Mouse (Mus musculus) duodenum, adult 2 months (tissue): Measurements from ENCODE around the gene Ttl. TPM values are rescaled to one million over a fixed set of nuclear protein-coding genes. Genes with fewer than 3 reads are reported as not detected.

Experiments used
- polyA plus RNA-seq: library from polyadenylated mRNA; depleted of rRNA; stranded (reverse); fragments of >200 nt; gene quantifications from 2 replicates; pipeline ENCODE4 v1.2.3, GENCODE M21; 2012; ENCODE audit warnings: low replicate concordance; rRNA removed

The Ttl gene
- 1.00 and 2.2 TPM in 2 replicates for polyA plus RNA-seq

DNA sequence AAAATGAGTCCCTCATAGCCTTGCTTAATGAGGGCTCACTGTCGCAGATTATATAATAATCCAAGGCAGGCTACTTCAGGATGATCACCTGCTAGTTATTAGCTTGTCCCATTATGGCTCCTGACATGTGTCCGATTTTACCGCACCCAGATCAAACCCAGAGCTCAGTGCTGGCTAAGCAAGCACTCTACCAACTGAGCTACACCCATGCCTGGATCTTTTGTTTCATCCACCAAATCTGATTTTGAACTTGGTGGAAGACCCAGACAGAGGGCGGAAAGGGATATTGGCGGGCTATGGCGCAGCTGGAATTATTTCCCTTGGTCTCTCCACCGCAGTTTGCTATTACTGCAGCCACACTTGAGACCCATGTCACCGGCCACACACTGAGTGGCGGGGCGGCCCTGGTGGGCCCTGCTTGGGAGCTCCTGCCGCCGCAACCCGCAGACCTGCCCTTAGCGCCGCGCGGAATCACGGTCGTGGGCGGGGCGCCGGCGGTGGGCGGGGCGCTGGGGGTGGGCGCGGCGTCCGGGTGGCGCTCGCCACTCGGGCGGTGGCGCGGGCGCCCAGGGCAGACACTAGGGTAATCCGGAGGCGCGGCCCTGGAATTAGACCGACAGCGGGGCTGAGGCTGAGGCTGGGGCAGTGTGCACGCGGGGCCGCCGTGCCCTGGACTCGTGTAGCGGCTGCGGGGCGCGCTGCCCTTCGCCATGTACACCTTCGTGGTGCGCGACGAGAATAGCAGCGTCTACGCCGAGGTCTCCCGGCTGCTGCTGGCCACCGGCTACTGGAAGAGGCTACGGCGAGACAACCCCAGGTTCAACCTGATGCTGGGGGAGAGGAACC lies at the start of gene Ttl:
TSS of gene Ttl (plus strand) at position 506 of the 846 bp plus-strand sequence.

DNA sequence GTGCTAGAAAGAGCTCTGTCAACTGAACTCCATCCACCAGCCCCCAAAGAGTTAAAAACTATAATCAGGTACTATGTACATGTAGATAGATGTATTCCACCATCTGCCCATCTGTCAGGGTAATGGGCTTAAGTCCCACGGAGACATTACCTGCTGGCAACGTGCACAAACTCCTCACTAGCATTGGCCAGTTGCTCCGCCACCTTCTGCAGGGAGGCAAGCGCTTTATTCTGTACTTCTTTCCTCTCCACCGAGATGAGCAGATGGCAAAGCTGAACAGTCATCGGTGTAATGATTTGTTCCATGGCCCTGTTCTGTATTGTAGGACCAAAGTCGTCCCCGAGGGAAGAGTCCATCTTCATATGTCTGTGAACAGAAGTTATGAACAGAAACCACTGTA lies 17.9 kb upstream of the Ttl start, which contains the start of gene Vinac1:
TSS of gene Vinac1 (minus strand) at position 362 of the 400 bp plus-strand sequence.

DNA sequence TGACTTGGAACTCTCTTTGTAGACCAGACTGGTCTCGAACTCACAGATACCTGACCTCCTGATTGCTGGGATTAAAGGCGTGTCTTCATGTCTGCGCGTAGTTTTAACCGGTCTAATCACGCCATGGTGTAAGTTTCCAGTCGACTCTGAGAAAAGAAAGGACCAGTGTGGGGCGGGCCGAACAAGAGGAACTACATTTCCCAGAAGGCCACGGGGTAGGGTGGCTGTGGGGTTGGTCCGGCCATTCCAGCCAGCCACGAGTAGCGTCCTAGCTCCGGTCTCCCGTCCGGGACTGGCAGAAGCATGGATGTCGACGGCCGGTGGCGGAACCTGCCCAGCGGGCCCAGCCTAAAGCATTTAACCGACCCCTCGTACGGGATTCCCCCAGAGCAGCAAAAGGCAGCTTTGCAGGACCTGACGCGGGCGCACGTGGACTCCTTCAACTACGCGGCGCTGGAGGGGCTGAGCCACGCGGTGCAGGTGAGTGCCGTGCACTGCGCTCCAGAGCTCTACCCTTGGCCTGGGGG lies 35.1 kb downstream of the Ttl start, which contains the start of gene Polr1b:
TSS of gene Polr1b (plus strand) at position 212 of the 527 bp plus-strand sequence.

DNA sequence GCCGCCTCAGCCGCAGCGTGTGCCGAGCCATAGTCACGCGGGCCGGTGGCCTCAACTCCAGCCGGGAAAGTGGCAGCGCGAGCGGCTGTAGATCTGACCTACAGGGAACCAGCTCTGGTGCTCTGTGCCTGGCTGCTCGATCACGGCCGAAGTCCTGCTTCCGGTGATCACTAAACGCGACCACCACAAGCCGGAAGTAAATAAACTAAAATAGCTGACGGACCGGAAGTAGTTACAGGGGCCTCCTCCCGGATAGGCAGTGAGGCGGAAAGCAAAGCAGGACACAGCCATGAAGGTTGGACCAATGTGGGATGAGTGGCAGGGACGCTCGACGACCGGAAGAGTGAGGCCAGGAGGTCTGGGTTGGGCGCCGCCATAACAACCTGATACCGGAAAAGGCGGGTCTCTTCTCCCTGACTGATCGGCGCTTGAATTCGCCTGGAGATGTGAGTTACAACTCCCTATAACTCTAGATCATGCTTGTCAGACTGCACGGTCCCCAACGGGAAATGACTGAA lies 63.7 kb downstream of the Ttl start, which contains the start of gene Chchd5:
TSS of gene Chchd5 (plus strand) at position 289 of the 518 bp plus-strand sequence.

Other genes with a start within 250 kb of the Ttl start
- gene Tmem87b, start 247.8 kb upstream of the Ttl start, polyA plus RNA-seq = 8.7 and 8.8 TPM in 2 replicates
- gene Fbln7, start 203.0 kb upstream of the Ttl start, polyA plus RNA-seq = 3.4 and 4.3 TPM in 2 replicates
- gene Zc3h8, start 121.9 kb upstream of the Ttl start, polyA plus RNA-seq = 0.18 and 0.53 TPM in 2 replicates
- gene Zc3h6, start 98.5 kb upstream of the Ttl start, polyA plus RNA-seq = 0.39 and 1.6 TPM in 2 replicates
- 2.2 and 2.5 TPM in 2 replicates for gene Gm10762, start 98.2 kb upstream of the Ttl start, polyA plus RNA-seq
- gene Vinac1, start 17.8 kb upstream of the Ttl start, polyA plus RNA-seq = 0.07 TPM in 1 of 2 replicates, not detected in the other
- gene Polr1b, start 35.1 kb downstream of the Ttl start, polyA plus RNA-seq = 7.0 and 13.4 TPM in 2 replicates
- gene Chchd5, start 63.8 kb downstream of the Ttl start, polyA plus RNA-seq = 26.5 and 58.9 TPM in 2 replicates
- 5.7 and 6.9 TPM in 2 replicates for gene Slc20a1, start 132.8 kb downstream of the Ttl start, polyA plus RNA-seq
- 0.55 and 0.68 TPM in 2 replicates for gene Ckap2l, start 231.3 kb downstream of the Ttl start, polyA plus RNA-seq
- gene Il1a, start 244.0 kb downstream of the Ttl start, polyA plus RNA-seq = 0.15 TPM in 1 of 2 replicates, not detected in the other